Comparison of ENCODE assay signal across 10 mouse cellular contexts in genomic region chr10:67862331-67862730, GRCm38 (mm10). TPM values are rescaled to one million over a fixed set of nuclear protein-coding genes. Genes with fewer than 3 reads are reported as not detected.
DNase-seq lines count a peak whose midpoint lies in the region; ATAC-seq lines count a peak whose summit lies in the region.
"Had no signal": no experiment of that assay in that cellular context is flagged by ENCODE, and none has a peak within 500 bp of the region (broad histone marks: within the 10 kb centered on the region; RNA-seq: fewer than 3 reads in every experiment).

No protein-coding gene starts in this region.

- intact Hi-C loops in heart, postnatal 14 days (cut with DNase I): loop anchor here (2.0 kb wide), 2 partner anchors 122 to 132 kb away; no protein-coding TSS in a partner anchor

- H3K9me3 ChIP-seq in hindbrain, embryonic 14.5 days (ENCODE audit: control insufficient read depth, low read length): no peaks in the 10 kb centered on the region
- H3K9me3 ChIP-seq in hindbrain, embryonic 16.5 days (ENCODE audit: control insufficient read depth, low read length): no peaks in the 10 kb centered on the region
- H3K9me3 ChIP-seq: embryonic facial prominence, embryonic 12.5 days; liver, embryonic 15.5 days had no signal

- H3K4me3 ChIP-seq in hindbrain, embryonic 14.5 days (replicated peaks; ENCODE audit: low read length): no peak overlapping the region
- H3K4me3 ChIP-seq in hindbrain, embryonic 16.5 days (ENCODE audit: low read length): no peak overlapping the region
- H3K4me3 ChIP-seq: embryonic facial prominence, embryonic 12.5 days; liver, embryonic 15.5 days had no signal

- H3K27ac ChIP-seq in hindbrain, embryonic 14.5 days: no peak overlapping the region
- H3K27ac ChIP-seq in hindbrain, embryonic 16.5 days (ENCODE audit: low read depth, low read length): no peak overlapping the region
- H3K27ac ChIP-seq: embryonic facial prominence, embryonic 12.5 days; liver, embryonic 15.5 days had no signal

- ATAC-seq in hindbrain, embryonic 14.5 days (ENCODE audit: low FRiP score): no peak
- no peak for ATAC-seq in hindbrain, embryonic 16.5 days

- no peak overlapping the region for H3K9ac ChIP-seq in hindbrain, embryonic 14.5 days
- no peak overlapping the region for H3K9ac ChIP-seq in hindbrain, embryonic 16.5 days (ENCODE audit: low read depth, low read length)
- H3K9ac ChIP-seq: embryonic facial prominence, embryonic 12.5 days; liver, embryonic 15.5 days had no signal

- peak; percentile 61 for DNase-seq in hindbrain, embryonic 14.5 days (ENCODE audit: low spot score)
- peak; percentile 44 for DNase-seq in CD4-positive helper T cell, adult 2 months (ENCODE audit: low read depth, low spot score)
- peak; percentile 62 for DNase-seq in ZHBTc4 (ENCODE audit: low read depth, low spot score)
- peak; percentile 31 to 46 for DNase-seq in heart, postnatal 14 days
- DNase-seq in lung, postnatal 25 days (ENCODE audit: low spot score): peak; percentile 29
- DNase-seq in spleen, postnatal 4 days (ENCODE audit: low spot score in 2 of 2): no peak
- DNase-seq in right cerebral cortex, postnatal 25 days: no peak

- H3K4me1 ChIP-seq in hindbrain, embryonic 14.5 days (replicated peaks; ENCODE audit: control insufficient read depth, insufficient read depth, low read length): no peaks in the 10 kb centered on the region
- no peaks in the 10 kb centered on the region for H3K4me1 ChIP-seq in hindbrain, embryonic 16.5 days (ENCODE audit: control insufficient read depth, insufficient read depth, low read depth, low read length)
- H3K4me1 ChIP-seq: embryonic facial prominence, embryonic 12.5 days; liver, embryonic 15.5 days had no signal

- 15% methylated on average over 7 of the region's 7 CpGs for WGBS in hindbrain, embryonic 14.5 days
- WGBS in hindbrain, embryonic 16.5 days: 14% methylated on average over 7 of the region's 7 CpGs

- no peak overlapping the region for H3K4me2 ChIP-seq in hindbrain, embryonic 14.5 days (replicated peaks)
- no peak overlapping the region for H3K4me2 ChIP-seq in hindbrain, embryonic 16.5 days (ENCODE audit: low read length)
- H3K4me2 ChIP-seq: embryonic facial prominence, embryonic 12.5 days; liver, embryonic 15.5 days had no signal

- H3K36me3 ChIP-seq in hindbrain, embryonic 14.5 days (replicated peaks; ENCODE audit: control insufficient read depth, insufficient read depth): no peaks in the 10 kb centered on the region
- H3K36me3 ChIP-seq in hindbrain, embryonic 16.5 days (ENCODE audit: control insufficient read depth, insufficient read depth, low read length): no peaks in the 10 kb centered on the region
- H3K36me3 ChIP-seq: embryonic facial prominence, embryonic 12.5 days; liver, embryonic 15.5 days had no signal

- no peaks in the 10 kb centered on the region for H3K27me3 ChIP-seq in hindbrain, embryonic 14.5 days (ENCODE audit: control insufficient read depth, insufficient read depth, low read length)
- H3K27me3 ChIP-seq in hindbrain, embryonic 16.5 days (replicated peaks; ENCODE audit: control insufficient read depth, insufficient read depth, low read length): no peaks in the 10 kb centered on the region
- H3K27me3 ChIP-seq: embryonic facial prominence, embryonic 12.5 days; liver, embryonic 15.5 days had no signal

RNA-seq across cellular contexts. Expression of gene Zfp365, which starts 50.1 kb away (rescaled TPM):
- polyA plus RNA-seq in hindbrain, embryonic 14.5 days (2014; fragmentation: Nextera tagmentation; extraction: Ambion mirVana): 4.3 and 5.2 TPM in 2 replicates
- 6.9 and 7.5 TPM in 2 replicates for polyA plus RNA-seq in hindbrain, embryonic 16.5 days (2015; fragmentation: Nextera tagmentation; extraction: Ambion mirVana)
- under 1 TPM; 0.61 to 0.72 TPM for total RNA-seq in heart, postnatal 14 days (2021)

Comparison
In these comparisons a context has a peak if more than half of its experiments do, and no peak if none do; other contexts are left out.
1. DNase-seq: peak in hindbrain, embryonic 14.5 days (single experiment), CD4-positive helper T cell, adult 2 months (single experiment), ZHBTc4 (single experiment), heart, postnatal 14 days (2 of 2) and lung, postnatal 25 days (single experiment); none in spleen, postnatal 4 days (0 of 2) and right cerebral cortex, postnatal 25 days (single experiment).